Mouse (Mus musculus) bone marrow, adult 2 months (tissue): Measurements from ENCODE around the gene Abhd14b.
A peak's percentile ranks its signal among the peaks of the same experiment; 100 is the strongest.

Experiments used
- CTCF ChIP-seq: fragments of 200-500 bp; IDR thresholded peaks from 2 replicates; pipeline ENCODE4 v1.5.1; 2011; ENCODE audit warnings: low read length, control low read depth; ENCODE audit not compliant: control insufficient read depth, insufficient read depth
- POLR2A ChIP-seq: fragments of 200-500 bp; IDR thresholded peaks from 2 replicates; pipeline ENCODE4 v1.6.1; 2011; ENCODE audit warnings: low read depth, mild to moderate bottlenecking, control low read depth, low read length, borderline replicate concordance; ENCODE audit not compliant: control insufficient read depth

GRCm38 (mm10) chr9:106447348-106447747 lies at the start of gene Abhd14b, which contains the start of gene Abhd14a:
- TF ChIP-seq CTCF, result peak; percentile 26; the same call in 1 of the 2 replicates
- peak; percentile 48; the same call in 1 of the 2 replicates for TF ChIP-seq POLR2A
